Mouse (Mus musculus) myocyte (in vitro differentiated cells): ENCODE measurements around the gene Capn3. TPM values are rescaled to one million over a fixed set of nuclear protein-coding genes. Genes with fewer than 3 reads are reported as not detected.
A peak's percentile ranks its signal among the peaks of the same experiment; 100 is the strongest.

Source experiments
- H3K27me3 ChIP-seq: one replicate; pipeline ENCODE4 v1.6.1; 2011; ENCODE audit not compliant: control insufficient read depth, insufficient read depth, insufficient read length
- H3K36me3 ChIP-seq: one replicate; pipeline ENCODE4 v1.6.1; 2011; ENCODE audit not compliant: control insufficient read depth, insufficient read depth
- H3K4me2 ChIP-seq: one replicate; pipeline ENCODE4 v1.6.1; 2011; ENCODE audit warnings: low read depth, control low read depth
- H3K4me3 ChIP-seq: one replicate; pipeline ENCODE4 v1.5.1; 2011; ENCODE audit warnings: mild to moderate bottlenecking, control low read depth, moderate library complexity
- H3K79me2 ChIP-seq: one replicate; pipeline ENCODE4 v1.6.1; 2011; ENCODE audit not compliant: control insufficient read depth, insufficient read depth
- H3ac ChIP-seq: one replicate; pipeline ENCODE4 v1.6.1; 2011; ENCODE audit not compliant: control insufficient read depth, insufficient read length
- CEBPB ChIP-seq: IDR thresholded peaks from 2 replicates; pipeline ENCODE4 v1.6.1; 2011; ENCODE audit warnings: mild to moderate bottlenecking, moderate library complexity; ENCODE audit not compliant: poor library complexity, insufficient read depth, severe bottlenecking
- E2F4 ChIP-seq: IDR thresholded peaks from one replicate; pipeline ENCODE4 v1.6.1; 2011; ENCODE audit warnings: mild to moderate bottlenecking, control low read depth, moderate library complexity; ENCODE audit not compliant: insufficient read depth
- MAX ChIP-seq: IDR thresholded peaks from one replicate; pipeline ENCODE4 v1.6.1; 2011; ENCODE audit warnings: low read depth, mild to moderate bottlenecking, control low read depth
- MYOD1 ChIP-seq, 3 experiments: IDR thresholded peaks; one replicate each; pipeline ENCODE4 v1.6.1; 2011; ENCODE audit warnings: control low read depth in 2 of 3, low read depth in 2 of 3, mild to moderate bottlenecking in 2 of 3, moderate library complexity in 1 of 3; ENCODE audit not compliant: insufficient read length in 2 of 3, control insufficient read depth in 1 of 3
- MYOG ChIP-seq, 3 experiments: IDR thresholded peaks; one replicate each; pipeline ENCODE4 v1.6.1; 2011; ENCODE audit warnings: control low read depth in 2 of 3, low read depth in 2 of 3, mild to moderate bottlenecking in 2 of 3; ENCODE audit not compliant: insufficient read length in 2 of 3, control insufficient read depth in 1 of 3, insufficient read depth in 1 of 3
- POLR2A ChIP-seq: IDR thresholded peaks from one replicate; pipeline ENCODE4 v1.6.1; 2011; ENCODE audit warnings: low read depth, mild to moderate bottlenecking, control low read depth, moderate library complexity; ENCODE audit not compliant: insufficient read length
- POLR2AphosphoS2 ChIP-seq: IDR thresholded peaks from one replicate; pipeline ENCODE4 v1.6.1; 2011; ENCODE audit warnings: low read depth, control low read depth; ENCODE audit not compliant: insufficient read length
- REST ChIP-seq: IDR thresholded peaks from one replicate; pipeline ENCODE4 v1.6.1; 2011; ENCODE audit warnings: mild to moderate bottlenecking, control low read depth, moderate library complexity; ENCODE audit not compliant: insufficient read depth, insufficient read length
- SRF ChIP-seq: IDR thresholded peaks from one replicate; pipeline ENCODE4 v1.6.1; 2011; ENCODE audit warnings: low read depth; ENCODE audit not compliant: control insufficient read depth, insufficient read length
- TCF12 ChIP-seq: IDR thresholded peaks from one replicate; pipeline ENCODE4 v1.6.1; 2011; ENCODE audit warnings: mild to moderate bottlenecking, control low read depth; ENCODE audit not compliant: poor library complexity, insufficient read depth, severe bottlenecking
- TCF3 ChIP-seq: IDR thresholded peaks from one replicate; pipeline ENCODE4 v1.6.1; 2011; ENCODE audit warnings: low read depth, control low read depth; ENCODE audit not compliant: insufficient read length
- USF1 ChIP-seq: IDR thresholded peaks from one replicate; pipeline ENCODE4 v1.6.1; 2011; ENCODE audit warnings: low read depth, mild to moderate bottlenecking, control low read depth, moderate library complexity
- polyA plus RNA-seq: library from polyadenylated mRNA; unstranded; fragments of >200 nt; fragmentation: generic; extraction: Trizol; gene quantifications from one replicate; pipeline ENCODE4 v1.2.1, GENCODE M21; 2012; ENCODE audit warnings: missing spikeins

Gene Capn3
- polyA plus RNA-seq, 1 experiment, result 15.9 TPM

- H3ac ChIP-seq, result no peak overlapping the region
- H3K36me3 ChIP-seq, result no peaks in the 10 kb centered on the region
- no peaks in the 10 kb centered on the region for H3K79me2 ChIP-seq
- no peak overlapping the region for H3K4me2 ChIP-seq
- no peak overlapping the region for H3K4me3 ChIP-seq
- no peaks in the 10 kb centered on the region for H3K27me3 ChIP-seq
- TF ChIP-seq POLR2A (no peak), TCF12 (no peak), USF1 (no peak), POLR2AphosphoS2 (no peak), SRF (no peak), MYOD1 (IDR thresholded peaks at IDR 0.05; ENCODE audit: control insufficient read depth in 1 of 3, insufficient read length in 2 of 3, low read depth in 2 of 3) (no peak), CEBPB (no peak), E2F4 (no peak), REST (no peak)
Observed at GRCm38 (mm10) chr2:120470856-120471255, 15.0 kb downstream of the Capn3 start.

GRCm38 (mm10) chr2:120476277-120477087 is 20.7 kb downstream of the Capn3 start:
- no peak overlapping the region for H3K4me2 ChIP-seq
- H3ac ChIP-seq, result no peak overlapping the region
- H3K4me3 ChIP-seq, result no peak overlapping the region
- no peaks in the 10 kb centered on the region for H3K36me3 ChIP-seq
- no peaks in the 10 kb centered on the region for H3K79me2 ChIP-seq
- no peaks in the 10 kb centered on the region for H3K27me3 ChIP-seq
- TF ChIP-seq REST (no peak), MAX (no peak), MYOD1 (IDR thresholded peaks at IDR 0.05; ENCODE audit: control insufficient read depth in 1 of 3, insufficient read length in 2 of 3, low read depth in 2 of 3) (no peak), CEBPB (no peak), POLR2A (no peak)

- H3K4me2 ChIP-seq, result no peak overlapping the region
- H3K79me2 ChIP-seq, result no peaks in the 10 kb centered on the region
- no peak for TF ChIP-seq MYOD1 (IDR thresholded peaks at IDR 0.05; ENCODE audit: control insufficient read depth in 1 of 3, insufficient read length in 2 of 3, low read depth in 2 of 3)
- TF ChIP-seq REST, result no peak
- no peak for TF ChIP-seq TCF12
- no peak for TF ChIP-seq USF1
- TF ChIP-seq SRF, result no peak
- no peak for TF ChIP-seq MYOG (IDR thresholded peaks at IDR 0.05; ENCODE audit: control insufficient read depth in 1 of 3, insufficient read depth in 1 of 3, insufficient read length in 2 of 3, low read depth in 2 of 3)
- TF ChIP-seq E2F4, result no peak
- no peak for TF ChIP-seq MAX
- no peak for TF ChIP-seq CEBPB
- no peak for TF ChIP-seq POLR2AphosphoS2
- no peak for TF ChIP-seq TCF3
- TF ChIP-seq POLR2A, result no peak
- H3ac ChIP-seq, result no peak overlapping the region
- no peaks in the 10 kb centered on the region for H3K36me3 ChIP-seq
- no peaks in the 10 kb centered on the region for H3K27me3 ChIP-seq
- H3K4me3 ChIP-seq, result no peak overlapping the region
Observed at GRCm38 (mm10) chr2:120478600-120478999, 22.8 kb downstream of the Capn3 start.

- H3K79me2 ChIP-seq, result no peaks in the 10 kb centered on the region
- TF ChIP-seq SRF, result no peak
- no peak for TF ChIP-seq TCF3
- no peak for TF ChIP-seq MYOG (IDR thresholded peaks at IDR 0.05; ENCODE audit: control insufficient read depth in 1 of 3, insufficient read depth in 1 of 3, insufficient read length in 2 of 3, low read depth in 2 of 3)
- no peak for TF ChIP-seq E2F4
- no peak for TF ChIP-seq POLR2AphosphoS2
- no peak for TF ChIP-seq REST
- TF ChIP-seq POLR2A, result no peak
- TF ChIP-seq USF1, result no peak
- no peak for TF ChIP-seq MAX
- no peak for TF ChIP-seq CEBPB
- no peak for TF ChIP-seq TCF12
- no peak for TF ChIP-seq MYOD1 (IDR thresholded peaks at IDR 0.05; ENCODE audit: control insufficient read depth in 1 of 3, insufficient read length in 2 of 3, low read depth in 2 of 3)
- no peak overlapping the region for H3ac ChIP-seq
- no peaks in the 10 kb centered on the region for H3K36me3 ChIP-seq
- no peak overlapping the region for H3K4me3 ChIP-seq
- no peaks in the 10 kb centered on the region for H3K27me3 ChIP-seq
- peak overlapping the region; percentile 46 for H3K4me2 ChIP-seq
Observed at GRCm38 (mm10) chr2:120481921-120482320, 26.1 kb downstream of the Capn3 start.
